Mouse (Mus musculus) natural killer cell, adult 2 months (primary cell): ENCODE measurements around the gene Ppp2r5d.

ENCODE experiments used
- DNase-seq, 2 experiments: peaks; one replicate each; pipeline ENCODE4 v3.0.0; 2022; ENCODE audit warnings: low spot score in 2 of 2

Ppp2r5d gene

GRCm38 (mm10) chr17:46721077-46721476 lies 16.2 kb upstream of the Ppp2r5d start:
- DNase-seq = no peak

DNA sequence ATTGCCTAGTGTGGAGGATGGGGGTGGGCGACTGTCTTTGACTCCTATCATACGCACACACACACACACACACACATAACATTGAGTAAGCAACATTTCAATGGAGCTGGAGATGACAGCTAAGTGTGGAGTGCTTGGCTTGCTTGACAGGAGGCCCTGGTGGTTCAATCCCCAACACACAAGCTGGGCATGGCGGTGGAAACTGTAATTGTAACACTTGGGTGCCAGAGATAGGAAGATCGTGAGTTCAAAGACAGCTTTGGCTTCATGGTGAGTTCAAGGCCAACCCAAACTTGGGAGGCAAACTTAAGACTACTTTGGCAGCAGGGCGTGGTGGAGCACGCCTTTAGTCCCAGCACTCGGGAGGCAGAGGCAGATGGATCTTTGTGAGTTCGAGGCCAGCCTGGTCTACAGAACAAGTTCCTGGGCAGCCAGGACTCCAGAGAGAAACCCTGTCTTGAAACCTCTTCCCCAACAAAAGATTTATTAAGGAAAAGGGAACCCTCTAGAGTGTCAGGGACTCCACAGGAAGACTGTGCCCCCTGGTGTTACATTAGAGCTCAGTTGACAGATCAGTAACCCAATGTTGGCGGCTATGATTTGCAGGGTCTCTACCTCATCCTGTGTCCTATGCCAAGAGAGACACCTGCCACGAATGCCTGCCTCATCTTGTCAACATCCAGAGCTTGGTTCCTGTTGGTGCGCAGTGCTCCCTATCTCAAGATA lies 10.0 kb upstream of the Ppp2r5d start:
- DNase-seq = peak in 1 of 2 experiments; percentile 9

DNA sequence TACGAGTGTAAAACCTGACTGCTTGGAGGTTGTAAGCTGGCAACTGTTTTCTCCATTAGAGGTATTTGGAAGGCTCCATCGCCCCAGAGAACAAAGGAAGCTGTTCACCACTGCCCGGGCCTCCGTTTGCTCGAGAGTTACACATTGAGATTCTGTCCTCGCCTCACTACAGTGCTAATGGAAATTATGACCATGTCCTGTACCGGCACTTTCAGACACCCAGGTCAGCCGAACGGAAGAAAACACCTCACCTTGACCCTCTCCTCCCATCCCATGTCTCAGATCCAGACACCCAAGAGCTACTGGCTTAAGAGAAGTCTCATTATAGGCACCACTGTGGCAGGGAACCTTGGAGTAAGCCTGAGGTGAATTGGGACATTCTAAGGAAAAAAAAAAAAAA lies 8.9 kb upstream of the Ppp2r5d start:
- DNase-seq = no peak

GRCm38 (mm10) chr17:46712442-46712841 lies 7.5 kb upstream of the Ppp2r5d start:
- no peak for DNase-seq

- no peak for DNase-seq
Observed at GRCm38 (mm10) chr17:46711612-46712271, 6.8 kb upstream of the Ppp2r5d start.

GRCm38 (mm10) chr17:46710959-46711597 lies 6.2 kb upstream of the Ppp2r5d start, which contains the start of gene Pex6:
TSS of gene Pex6 (plus strand) at chr17:46711463.
- peak; percentile 91 to 92 for DNase-seq

GRCm38 (mm10) chr17:46706375-46707089 lies 1.6 kb upstream of the Ppp2r5d start:
- no peak for DNase-seq

DNA sequence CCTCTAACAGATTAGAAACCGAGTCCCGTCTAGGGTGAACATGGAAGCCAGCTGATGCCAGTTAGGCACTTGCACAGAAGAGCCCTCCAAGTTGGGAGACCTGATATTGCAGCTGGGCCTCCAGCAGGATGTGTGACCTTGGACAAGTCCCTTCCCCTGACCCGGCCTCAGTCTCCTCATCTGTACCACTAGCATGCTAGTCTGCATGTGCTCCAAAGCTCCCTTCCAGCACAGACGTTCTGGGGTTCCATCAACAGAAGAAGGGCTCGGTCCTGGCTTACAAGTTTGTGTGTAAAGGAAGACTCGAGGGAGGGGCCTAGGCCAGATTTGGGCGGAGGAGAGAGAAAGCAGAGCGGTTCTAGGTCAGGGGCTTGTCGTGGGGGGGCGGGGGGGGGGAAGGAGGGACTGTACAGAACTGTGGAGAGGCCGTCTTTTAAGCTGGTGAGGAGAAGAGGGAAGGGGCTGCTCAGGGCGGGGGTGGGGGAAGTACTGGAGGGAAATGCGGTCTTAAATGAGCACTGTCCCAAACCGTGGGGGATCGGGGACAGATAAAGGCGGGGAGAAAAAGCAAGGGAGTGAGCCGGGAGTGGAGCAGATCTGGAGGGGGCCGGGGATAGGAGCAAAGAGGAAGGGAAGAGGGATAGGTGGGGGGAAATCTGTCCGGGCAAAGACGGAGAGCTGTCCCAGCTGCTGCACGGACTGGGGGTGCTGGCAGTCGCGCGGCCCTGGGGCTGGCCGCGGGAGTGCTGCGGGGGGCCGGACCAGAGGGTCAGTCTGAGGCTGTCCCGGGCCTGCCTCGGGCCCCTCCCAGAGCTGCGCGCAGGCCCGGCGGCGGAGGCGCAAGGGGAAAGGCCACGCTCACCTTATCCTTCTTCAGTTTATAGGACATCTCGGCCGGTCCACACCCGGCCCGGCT lies 682 bp downstream of the Ppp2r5d start:
- DNase-seq = no peak

DNA sequence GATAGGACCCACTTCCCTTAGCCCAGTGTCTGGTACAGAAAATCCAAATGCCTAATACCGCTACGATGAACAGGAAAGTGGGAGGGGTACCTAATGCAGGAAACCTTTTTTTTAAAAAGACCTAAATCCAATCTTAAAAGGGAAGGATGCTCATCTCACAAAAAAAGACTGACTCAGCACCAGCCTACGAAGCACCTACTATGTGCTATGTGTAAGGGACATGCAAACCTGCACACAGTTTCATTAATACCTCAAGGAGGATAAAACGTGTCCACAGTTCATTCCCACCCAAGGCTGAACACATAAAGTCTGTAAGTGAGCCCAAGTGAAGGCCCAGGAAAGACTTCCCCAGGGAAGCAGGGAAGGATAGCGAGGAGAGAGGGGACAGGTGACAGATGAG lies 2.4 kb downstream of the Ppp2r5d start:
- DNase-seq = no peak

- DNase-seq = no peak
Observed at GRCm38 (mm10) chr17:46702100-46702499, 2.8 kb downstream of the Ppp2r5d start.

DNA sequence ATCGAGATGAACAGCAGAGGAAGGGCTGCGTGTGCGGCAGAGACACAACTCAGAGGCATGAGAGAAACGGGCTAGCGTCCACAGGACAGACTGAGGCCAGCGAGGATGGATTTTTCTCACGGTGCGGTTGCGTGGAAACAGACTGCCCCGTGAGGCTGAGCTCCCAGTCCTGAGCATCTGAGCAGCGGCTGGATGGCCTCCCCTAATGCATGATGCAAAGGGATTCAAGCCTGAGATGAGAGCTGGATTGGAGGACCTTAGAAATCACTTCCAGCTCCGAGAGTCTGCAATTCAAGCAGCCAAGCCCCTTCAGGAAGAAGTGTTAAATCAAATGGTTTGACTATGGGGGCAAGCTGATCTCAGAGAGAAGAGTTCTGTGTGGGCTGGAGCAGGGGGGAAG lies 3.4 kb downstream of the Ppp2r5d start:
- DNase-seq = no peak

DNA sequence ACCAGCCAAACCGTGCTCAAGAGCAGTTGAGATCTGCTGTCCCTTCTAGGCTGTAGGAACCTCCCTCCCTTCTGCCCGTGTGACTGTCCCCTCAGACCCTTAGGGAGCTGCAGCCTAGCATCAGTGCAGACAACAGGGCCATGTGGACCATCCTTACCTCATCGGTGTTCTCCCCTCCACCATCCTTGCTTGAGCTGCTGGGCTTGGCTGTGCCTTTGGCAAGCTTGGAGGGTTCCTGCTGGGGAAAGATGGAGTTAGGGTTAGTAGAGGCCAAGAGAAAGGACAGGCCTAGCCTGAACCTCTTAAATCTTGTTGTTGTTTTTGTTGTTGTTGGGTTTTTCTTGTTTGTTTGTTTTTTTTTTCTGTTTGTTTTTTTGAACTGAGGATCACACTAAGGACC lies 5.0 kb downstream of the Ppp2r5d start:
- no peak for DNase-seq

GRCm38 (mm10) chr17:46699245-46699644 lies 5.7 kb downstream of the Ppp2r5d start:
- no peak for DNase-seq

DNA sequence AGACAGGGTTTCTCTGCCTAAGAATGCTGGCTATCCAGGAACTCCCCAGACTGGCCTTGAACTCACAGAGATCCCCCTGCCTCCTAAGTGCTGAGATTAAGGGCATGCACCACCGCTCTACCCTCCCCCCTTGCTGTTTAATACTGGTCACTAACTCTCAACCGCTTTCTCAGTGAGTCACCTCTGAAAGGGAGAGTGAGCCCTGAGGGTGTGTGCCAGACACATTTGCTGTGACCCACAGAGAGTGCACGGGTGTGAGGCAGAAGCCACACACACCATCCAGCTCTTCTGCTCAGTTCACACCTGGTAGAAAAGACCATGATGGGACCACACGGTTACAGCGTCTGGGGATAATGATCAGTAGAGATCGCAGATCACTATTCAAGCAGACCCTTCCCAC lies 6.4 kb downstream of the Ppp2r5d start:
- no peak for DNase-seq

DNA sequence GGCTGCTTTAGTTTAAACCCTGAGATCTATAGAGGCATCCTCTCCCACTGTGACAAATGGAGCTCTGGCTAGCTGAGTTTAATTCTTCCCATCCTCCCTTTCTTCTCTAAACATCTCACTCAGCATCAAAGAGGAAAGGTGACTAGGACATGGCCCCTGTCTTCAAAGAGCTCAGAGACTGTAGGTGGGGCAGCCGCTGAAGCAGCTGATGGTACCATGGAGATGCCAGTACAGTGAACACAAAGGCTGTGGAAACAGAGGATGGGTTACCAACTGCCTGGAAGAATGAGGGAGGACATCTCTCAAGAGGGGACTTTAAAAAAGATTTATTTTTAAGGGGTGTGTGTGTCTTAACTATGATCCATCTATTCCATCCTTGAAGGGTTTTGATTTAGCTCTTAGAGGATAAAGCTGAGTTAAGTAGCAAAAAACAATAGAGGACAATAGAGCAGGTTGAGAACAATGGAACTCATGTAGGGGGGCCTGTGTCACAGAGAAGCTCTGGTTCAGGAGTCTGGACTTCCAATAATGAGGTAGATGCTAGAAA lies 10.3 kb downstream of the Ppp2r5d start:
- DNase-seq = no peak

DNA sequence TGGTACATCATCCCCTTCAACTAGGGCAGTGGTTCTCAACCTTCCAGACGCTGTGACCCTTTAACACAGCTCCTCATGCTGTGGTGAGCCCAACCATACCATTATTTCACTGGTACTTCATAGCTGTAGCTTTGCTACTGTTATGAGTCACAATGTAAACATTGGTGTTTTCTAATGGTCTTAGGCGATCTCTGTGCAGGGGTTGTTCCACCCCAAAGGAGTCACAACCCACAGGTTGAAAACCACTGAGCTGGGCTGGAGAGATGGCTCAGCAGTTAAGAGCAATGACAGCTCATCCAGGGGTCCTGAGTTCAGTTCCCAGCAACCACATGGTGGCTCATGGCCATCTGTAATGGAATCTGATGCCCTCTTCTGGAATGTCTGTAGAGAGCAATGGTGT lies 13.5 kb downstream of the Ppp2r5d start:
- no peak for DNase-seq

- DNase-seq = no peak
Observed at GRCm38 (mm10) chr17:46690665-46691064, 14.2 kb downstream of the Ppp2r5d start.

DNA sequence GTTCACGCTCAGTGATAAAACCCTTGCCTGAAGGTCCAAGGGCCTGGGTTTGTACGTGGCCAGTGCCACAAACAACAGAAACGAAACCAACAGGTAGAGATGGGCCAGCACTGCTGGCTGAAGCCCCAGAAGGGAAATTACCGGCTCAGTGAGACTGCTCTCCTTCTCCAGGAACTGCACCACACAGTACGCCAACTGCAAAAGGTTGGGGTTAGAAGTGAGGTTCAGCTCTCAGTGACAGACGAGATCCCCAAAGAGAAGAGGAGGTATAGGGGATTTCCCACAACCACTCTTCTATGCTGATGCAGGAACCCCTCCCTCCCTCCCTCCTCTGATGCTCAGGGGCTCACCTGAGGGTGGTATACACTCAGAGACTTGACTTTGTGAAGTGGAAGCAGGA lies 19.0 kb downstream of the Ppp2r5d start:
- DNase-seq = no peak

DNA sequence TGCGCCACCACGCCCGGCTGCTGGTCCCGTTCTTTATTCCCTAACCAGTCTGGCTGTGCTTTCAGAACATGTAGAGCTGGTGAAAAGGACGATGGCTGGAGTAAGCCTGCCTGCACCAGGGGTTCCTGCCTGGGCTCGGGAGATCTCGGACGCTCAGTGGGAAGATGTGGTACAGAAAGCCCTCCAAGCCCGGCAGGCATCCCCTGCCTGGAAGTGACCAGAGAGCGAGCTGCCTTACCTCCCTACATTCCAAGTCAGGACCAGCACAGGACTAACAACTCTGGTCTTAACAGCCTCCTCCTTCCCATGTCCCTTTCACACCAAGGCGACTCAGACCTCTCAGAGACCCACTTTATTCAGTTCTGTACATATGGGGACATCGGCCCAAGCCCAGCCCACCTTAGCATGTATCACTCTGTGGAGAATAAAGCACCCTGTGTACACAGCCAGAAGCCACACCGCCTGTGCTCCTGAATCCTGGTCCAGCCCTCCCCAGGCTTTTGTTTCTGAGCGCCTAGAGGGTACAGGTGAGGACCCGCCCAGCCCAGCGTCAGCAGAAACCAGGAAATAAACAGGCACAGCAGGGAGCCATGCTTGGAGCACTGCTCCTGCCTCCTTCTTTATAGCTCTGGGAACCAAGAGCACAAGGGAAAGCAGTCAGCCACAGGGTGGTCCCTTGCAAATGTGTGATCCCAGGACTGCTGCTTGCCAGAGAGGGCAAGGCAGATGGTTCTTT lies 22.1 kb downstream of the Ppp2r5d start:
- DNase-seq = no peak

DNA sequence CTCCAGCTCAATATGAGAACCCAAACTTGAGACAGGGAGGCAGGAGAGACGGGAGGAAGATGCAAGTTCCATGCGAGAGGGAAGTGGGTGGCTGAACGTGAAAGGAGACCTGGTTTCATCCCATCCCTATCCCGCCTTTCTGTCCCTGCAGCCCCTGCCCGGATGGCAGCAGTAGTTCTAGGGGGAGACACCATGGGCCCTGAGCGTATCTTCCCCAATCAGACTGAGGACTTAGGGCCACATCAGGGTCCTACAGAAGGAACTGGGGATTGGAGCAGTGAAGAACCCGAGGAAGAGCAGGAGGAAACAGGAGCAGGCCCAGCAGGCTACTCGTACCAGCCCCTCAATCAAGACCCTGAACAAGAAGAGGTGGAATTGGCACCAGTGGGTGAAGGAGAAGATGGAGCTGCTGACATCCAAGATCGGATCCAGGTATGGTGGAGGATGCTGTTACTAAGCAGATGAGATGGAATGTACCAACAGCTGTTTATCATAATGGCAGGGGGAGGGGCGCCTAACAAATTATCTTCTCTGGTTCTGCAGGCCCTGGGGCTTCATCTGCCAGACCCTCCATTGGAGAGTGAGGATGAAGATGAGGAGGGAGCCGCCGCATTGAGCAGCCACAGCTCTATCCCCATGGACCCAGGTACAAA lies 23.3 kb downstream of the Ppp2r5d start:
- DNase-seq = no peak
